Mouse (Mus musculus): ENCODE data around the gene Cela1. TPM values are rescaled to one million over a fixed set of nuclear protein-coding genes. Genes with fewer than 3 reads are reported as not detected.

The Cela1 gene
- polyA plus RNA-seq, 1 experiment: 32.1 TPM

DNA sequence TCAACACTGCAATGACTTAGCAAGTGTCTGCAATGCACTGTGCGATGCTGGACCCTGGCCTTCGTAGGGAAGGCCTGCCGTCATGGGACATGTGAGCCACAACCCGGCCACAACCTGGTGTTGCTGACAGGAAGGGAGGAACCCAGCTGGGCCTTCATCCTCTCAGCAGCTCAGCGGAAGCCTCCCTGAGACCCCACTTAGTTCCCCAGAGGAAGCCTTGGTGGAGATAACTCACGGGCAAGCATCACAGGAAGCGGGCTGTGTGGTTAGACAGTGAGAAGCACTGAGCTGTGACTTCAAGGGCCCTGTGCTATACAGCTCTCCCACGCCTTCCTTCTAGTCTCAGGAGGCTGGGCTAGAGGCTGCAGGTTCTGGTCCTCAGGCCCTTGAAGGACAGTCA is 18.5 kb upstream of the Cela1 start:
- Histone ChIP-seq H3K79me3 (ENCODE audit: low read depth) (no peaks in the 10 kb centered on the region), H3ac (ENCODE audit: control insufficient read depth, insufficient read length, low read depth) (no peak overlapping the region), H3K36me3 (ENCODE audit: control insufficient read depth, insufficient read depth) (no peaks in the 10 kb centered on the region), H3K27me3 (ENCODE audit: control insufficient read depth, insufficient read depth, insufficient read length) (no peaks in the 10 kb centered on the region), H3K79me2 (ENCODE audit: control insufficient read depth, insufficient read depth) (no peaks in the 10 kb centered on the region), H3K4me3 (ENCODE audit: insufficient read depth, poor library complexity, severe bottlenecking) (no peak overlapping the region)
- TF ChIP-seq MYOG (IDR thresholded peaks at IDR 0.05; ENCODE audit: control insufficient read depth, extremely low read depth, insufficient read length) (no peak), MYOD1 (IDR thresholded peaks at IDR 0.05; ENCODE audit: control insufficient read depth, insufficient read length, low read depth) (peak; percentile 30), USF1 (IDR thresholded peaks at IDR 0.05; ENCODE audit: low read depth) (no peak), CTCF (IDR thresholded peaks at IDR 0.05; ENCODE audit: control insufficient read depth, insufficient read depth, insufficient read length) (no peak), MAX (IDR thresholded peaks at IDR 0.05) (no peak), FOSL1 (IDR thresholded peaks at IDR 0.05; ENCODE audit: insufficient read depth, low read length, poor library complexity, severe bottlenecking) (no peak)

DNA sequence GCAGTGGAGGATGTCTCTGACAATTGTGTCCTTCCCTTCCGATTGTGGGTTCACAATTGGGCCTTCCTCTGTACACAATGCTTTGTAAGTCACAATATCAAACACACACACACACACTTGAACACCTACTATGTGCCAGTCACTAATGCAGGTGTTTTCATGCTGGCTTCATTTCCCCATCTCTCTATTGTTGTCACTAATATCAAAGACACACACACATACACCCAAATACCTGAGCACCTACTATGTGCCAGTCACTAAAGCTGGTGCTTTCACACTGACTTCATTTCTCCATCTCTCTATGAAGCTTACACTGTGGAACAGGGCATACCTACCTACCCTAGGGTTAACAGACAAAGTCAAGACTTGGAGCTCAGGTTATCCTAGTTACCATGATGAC is 17.7 kb upstream of the Cela1 start:
- no peak overlapping the region for H3ac ChIP-seq (ENCODE audit: control insufficient read depth, insufficient read length, low read depth)
- no peaks in the 10 kb centered on the region for H3K79me3 ChIP-seq (ENCODE audit: low read depth)
- no peaks in the 10 kb centered on the region for H3K36me3 ChIP-seq (ENCODE audit: control insufficient read depth, insufficient read depth)
- H3K27me3 ChIP-seq (ENCODE audit: control insufficient read depth, insufficient read depth, insufficient read length): no peaks in the 10 kb centered on the region
- TF ChIP-seq MYOG (IDR thresholded peaks at IDR 0.05; ENCODE audit: control insufficient read depth, extremely low read depth, insufficient read length) (no peak), CTCF (IDR thresholded peaks at IDR 0.05; ENCODE audit: control insufficient read depth, insufficient read depth, insufficient read length) (no peak), FOSL1 (IDR thresholded peaks at IDR 0.05; ENCODE audit: insufficient read depth, low read length, poor library complexity, severe bottlenecking) (no peak), MYOD1 (IDR thresholded peaks at IDR 0.05; ENCODE audit: control insufficient read depth, insufficient read length, low read depth) (no peak), MAX (IDR thresholded peaks at IDR 0.05) (no peak), USF1 (IDR thresholded peaks at IDR 0.05; ENCODE audit: low read depth) (no peak), CEBPB (IDR thresholded peaks at IDR 0.05; ENCODE audit: low read depth) (no peak)
- no peak overlapping the region for H3K4me3 ChIP-seq (ENCODE audit: insufficient read depth, poor library complexity, severe bottlenecking)
- H3K79me2 ChIP-seq (ENCODE audit: control insufficient read depth, insufficient read depth): no peaks in the 10 kb centered on the region

DNA sequence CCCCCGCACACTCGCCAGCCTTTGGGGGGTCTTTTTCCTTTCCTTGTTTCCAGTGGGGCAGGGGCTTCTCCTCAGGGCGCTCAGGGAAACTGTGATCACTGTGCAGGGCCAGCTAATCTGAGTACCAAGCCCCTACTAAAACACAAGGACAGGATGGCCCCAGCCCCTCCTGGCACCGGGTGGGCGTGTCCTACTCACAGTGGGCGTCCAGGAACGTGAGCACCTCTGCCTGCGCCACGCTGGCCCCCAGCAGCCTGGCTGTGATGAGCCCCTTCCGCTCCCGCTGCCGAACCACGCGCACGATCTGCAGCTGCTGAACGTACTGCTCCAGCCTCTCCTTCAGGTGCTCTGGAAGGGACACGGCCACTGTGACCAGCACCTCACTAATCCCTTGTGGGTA is 16.2 kb upstream of the Cela1 start:
- H3K36me3 ChIP-seq (ENCODE audit: control insufficient read depth, insufficient read depth): no peaks in the 10 kb centered on the region
- no peaks in the 10 kb centered on the region for H3K27me3 ChIP-seq (ENCODE audit: control insufficient read depth, insufficient read depth, insufficient read length)
- no peak overlapping the region for H3ac ChIP-seq (ENCODE audit: control insufficient read depth, insufficient read length, low read depth)
- H3K79me3 ChIP-seq (ENCODE audit: low read depth): no peaks in the 10 kb centered on the region
- no peaks in the 10 kb centered on the region for H3K79me2 ChIP-seq (ENCODE audit: control insufficient read depth, insufficient read depth)
- TF ChIP-seq CTCF (IDR thresholded peaks at IDR 0.05; ENCODE audit: control insufficient read depth, insufficient read depth, insufficient read length): no peak
- no peak for TF ChIP-seq FOSL1 (IDR thresholded peaks at IDR 0.05; ENCODE audit: insufficient read depth, low read length, poor library complexity, severe bottlenecking)
- no peak for TF ChIP-seq CEBPB (IDR thresholded peaks at IDR 0.05; ENCODE audit: low read depth)
- no peak for TF ChIP-seq MYOG (IDR thresholded peaks at IDR 0.05; ENCODE audit: control insufficient read depth, extremely low read depth, insufficient read length)
- TF ChIP-seq MYOD1 (IDR thresholded peaks at IDR 0.05; ENCODE audit: control insufficient read depth, insufficient read length, low read depth): no peak
- no peak for TF ChIP-seq MAX (IDR thresholded peaks at IDR 0.05)
- TF ChIP-seq USF1 (IDR thresholded peaks at IDR 0.05; ENCODE audit: low read depth): no peak
- H3K4me3 ChIP-seq (ENCODE audit: insufficient read depth, poor library complexity, severe bottlenecking): no peak overlapping the region

GRCm38 (mm10) chr15:100701856-100702255 is 14.1 kb upstream of the Cela1 start:
- H3K4me3 ChIP-seq (ENCODE audit: insufficient read depth, poor library complexity, severe bottlenecking): no peak overlapping the region
- H3K79me3 ChIP-seq (ENCODE audit: low read depth): no peaks in the 10 kb centered on the region
- no peaks in the 10 kb centered on the region for H3K36me3 ChIP-seq (ENCODE audit: control insufficient read depth, insufficient read depth)
- no peak overlapping the region for H3ac ChIP-seq (ENCODE audit: control insufficient read depth, insufficient read length, low read depth)
- H3K27me3 ChIP-seq (ENCODE audit: control insufficient read depth, insufficient read depth, insufficient read length): no peaks in the 10 kb centered on the region
- TF ChIP-seq MYOG (IDR thresholded peaks at IDR 0.05; ENCODE audit: control insufficient read depth, extremely low read depth, insufficient read length): no peak
- no peak for TF ChIP-seq USF1 (IDR thresholded peaks at IDR 0.05; ENCODE audit: low read depth)
- no peak for TF ChIP-seq CEBPB (IDR thresholded peaks at IDR 0.05; ENCODE audit: low read depth)
- no peak for TF ChIP-seq CTCF (IDR thresholded peaks at IDR 0.05; ENCODE audit: control insufficient read depth, insufficient read depth, insufficient read length)
- no peak for TF ChIP-seq MAX (IDR thresholded peaks at IDR 0.05)
- TF ChIP-seq FOSL1 (IDR thresholded peaks at IDR 0.05; ENCODE audit: insufficient read depth, low read length, poor library complexity, severe bottlenecking): no peak
- no peak for TF ChIP-seq MYOD1 (IDR thresholded peaks at IDR 0.05; ENCODE audit: control insufficient read depth, insufficient read length, low read depth)
- H3K79me2 ChIP-seq (ENCODE audit: control insufficient read depth, insufficient read depth): no peaks in the 10 kb centered on the region

GRCm38 (mm10) chr15:100701108-100701507 is 13.4 kb upstream of the Cela1 start:
- H3K79me2 ChIP-seq (ENCODE audit: control insufficient read depth, insufficient read depth): no peaks in the 10 kb centered on the region
- H3ac ChIP-seq (ENCODE audit: control insufficient read depth, insufficient read length, low read depth): no peak overlapping the region
- no peaks in the 10 kb centered on the region for H3K27me3 ChIP-seq (ENCODE audit: control insufficient read depth, insufficient read depth, insufficient read length)
- no peak for TF ChIP-seq MYOD1 (IDR thresholded peaks at IDR 0.05; ENCODE audit: control insufficient read depth, insufficient read length, low read depth)
- no peak for TF ChIP-seq FOSL1 (IDR thresholded peaks at IDR 0.05; ENCODE audit: insufficient read depth, low read length, poor library complexity, severe bottlenecking)
- TF ChIP-seq MYOG (IDR thresholded peaks at IDR 0.05; ENCODE audit: control insufficient read depth, extremely low read depth, insufficient read length): no peak
- TF ChIP-seq MAX (IDR thresholded peaks at IDR 0.05): no peak
- TF ChIP-seq CTCF (IDR thresholded peaks at IDR 0.05; ENCODE audit: control insufficient read depth, insufficient read depth, insufficient read length): no peak
- no peak for TF ChIP-seq USF1 (IDR thresholded peaks at IDR 0.05; ENCODE audit: low read depth)
- no peak for TF ChIP-seq CEBPB (IDR thresholded peaks at IDR 0.05; ENCODE audit: low read depth)
- H3K79me3 ChIP-seq (ENCODE audit: low read depth): no peaks in the 10 kb centered on the region
- H3K4me3 ChIP-seq (ENCODE audit: insufficient read depth, poor library complexity, severe bottlenecking): no peak overlapping the region
- H3K36me3 ChIP-seq (ENCODE audit: control insufficient read depth, insufficient read depth): no peaks in the 10 kb centered on the region

GRCm38 (mm10) chr15:100700424-100700823 is 12.7 kb upstream of the Cela1 start:
- H3K4me3 ChIP-seq (ENCODE audit: insufficient read depth, poor library complexity, severe bottlenecking): no peak overlapping the region
- no peaks in the 10 kb centered on the region for H3K79me2 ChIP-seq (ENCODE audit: control insufficient read depth, insufficient read depth)
- no peak overlapping the region for H3ac ChIP-seq (ENCODE audit: control insufficient read depth, insufficient read length, low read depth)
- H3K27me3 ChIP-seq (ENCODE audit: control insufficient read depth, insufficient read depth, insufficient read length): no peaks in the 10 kb centered on the region
- no peaks in the 10 kb centered on the region for H3K36me3 ChIP-seq (ENCODE audit: control insufficient read depth, insufficient read depth)
- TF ChIP-seq MYOD1 (IDR thresholded peaks at IDR 0.05; ENCODE audit: control insufficient read depth, insufficient read length, low read depth) (no peak), MAX (IDR thresholded peaks at IDR 0.05) (no peak), USF1 (IDR thresholded peaks at IDR 0.05; ENCODE audit: low read depth) (no peak), FOSL1 (IDR thresholded peaks at IDR 0.05; ENCODE audit: insufficient read depth, low read length, poor library complexity, severe bottlenecking) (no peak), CEBPB (IDR thresholded peaks at IDR 0.05; ENCODE audit: low read depth) (no peak), CTCF (IDR thresholded peaks at IDR 0.05; ENCODE audit: control insufficient read depth, insufficient read depth, insufficient read length) (no peak), MYOG (IDR thresholded peaks at IDR 0.05; ENCODE audit: control insufficient read depth, extremely low read depth, insufficient read length) (no peak)
- H3K79me3 ChIP-seq (ENCODE audit: low read depth): no peaks in the 10 kb centered on the region

Measured in C2C12 (cell line).